Mouse (Mus musculus) forebrain, embryonic 12.5 days (tissue): ENCODE measurements around the gene Rad54l. TPM values are rescaled to one million over a fixed set of nuclear protein-coding genes. Genes with fewer than 3 reads are reported as not detected.

Source experiments
- ATAC-seq: fragments of 200-750 bp; cut with Nextera tagmentation; 2 replicates; pipeline ENCODE4 v1.8.0; 2017; ENCODE audit warnings: moderate TSS enrichment; ENCODE audit not compliant: low FRiP score
- H3K27ac ChIP-seq: fragments of 300-500 bp; sonication (generic); 2 replicates; pipeline ENCODE4 v1.5.1; 2016; ENCODE audit warnings: mild to moderate bottlenecking
- H3K27me3 ChIP-seq: fragments of 300-500 bp; sonication (generic); 2 replicates; pipeline ENCODE4 v1.6.1; 2016; ENCODE audit warnings: mild to moderate bottlenecking
- H3K36me3 ChIP-seq: fragments of 300-500 bp; sonication (generic); replicated peaks from 2 replicates; pipeline ENCODE4 v1.6.1; 2016; ENCODE audit warnings: mild to moderate bottlenecking
- H3K4me1 ChIP-seq: fragments of 300-500 bp; sonication (generic); 2 replicates; pipeline ENCODE4 v1.6.1; 2016
- H3K4me2 ChIP-seq: fragments of 300-500 bp; sonication (generic); 2 replicates; pipeline ENCODE4 v1.6.1; 2016; ENCODE audit warnings: mild to moderate bottlenecking, moderate library complexity
- H3K4me3 ChIP-seq: fragments of 300-500 bp; sonication (generic); replicated peaks from 2 replicates; pipeline ENCODE4 v1.5.1; 2016; ENCODE audit warnings: mild to moderate bottlenecking
- H3K9ac ChIP-seq: fragments of 300-500 bp; sonication (generic); 2 replicates; pipeline ENCODE4 v1.6.1; 2016; ENCODE audit warnings: mild to moderate bottlenecking
- H3K9me3 ChIP-seq: fragments of 300-500 bp; sonication (generic); 2 replicates; pipeline ENCODE4 v1.6.1; 2016
- WGBS: fragments of 180-500 bp; shearing (Covaris S2); methylation state at CpG from one replicate; pipeline ENCODE4 v1.1.7; 2016; 5-methylcytosine and 5-hydroxymethylcytosine counted together
- polyA plus RNA-seq: library from polyadenylated mRNA; unstranded; fragments of >200 nt; fragmentation: Nextera tagmentation; extraction: Ambion mirVana; gene quantifications from 2 replicates; pipeline ENCODE4 v1.2.1, GENCODE M21; 2016

Gene Rad54l
- polyA plus RNA-seq, 1 experiment from 2014 or later, result 63.1 TPM

DNA sequence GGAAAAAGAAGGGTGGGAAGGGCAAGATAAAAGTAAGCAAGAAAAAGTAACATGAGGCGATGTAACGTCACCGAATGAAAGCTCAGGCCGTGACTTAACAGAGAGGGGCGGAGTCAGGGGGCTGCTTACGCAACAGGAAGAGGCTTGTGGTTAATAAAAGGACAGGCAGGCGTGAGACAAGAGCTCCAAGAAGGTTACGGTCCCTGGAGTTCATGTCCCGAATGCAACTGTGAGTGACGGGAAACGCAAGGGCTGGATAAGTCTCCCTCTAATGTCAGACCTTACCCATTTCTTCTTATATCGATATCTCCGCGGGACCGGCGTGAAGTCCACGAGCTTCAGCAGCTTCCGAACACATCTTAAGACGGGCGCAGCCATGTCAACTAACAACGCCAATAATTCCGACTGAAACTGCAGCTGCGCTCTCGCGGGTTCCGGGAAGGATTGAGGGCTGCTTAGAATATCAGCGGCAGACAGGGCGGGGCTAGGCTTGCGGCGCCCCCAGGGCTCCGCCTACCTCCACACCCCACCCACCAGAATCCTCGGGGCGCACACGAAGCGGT lies 70.0 kb downstream of the Rad54l start, which contains the start of gene Nsun4:
Gene Nsun4 (minus strand): TSS at position 478 of the 563 bp plus-strand sequence.
- H3K4me3 ChIP-seq, result peak within 1 kb of the TSS; percentile 57
- peak within 1 kb of the TSS; percentile 60 for H3K9ac ChIP-seq
- peak; percentile 96 for ATAC-seq
- no peaks in the 10 kb centered on the region for H3K36me3 ChIP-seq
- H3K27me3 ChIP-seq, result 0 out of 2 replicates have a peak, but pooled peaks cover 4% of the 10 kb centered on the region
- H3K4me1 ChIP-seq, result peaks cover 19% of the 10 kb centered on the region
- under 1% methylated on average over 35 of the region's 35 CpGs for WGBS
- no peaks in the 10 kb centered on the region for H3K9me3 ChIP-seq
- H3K27ac ChIP-seq, result peak within 1 kb of the TSS; percentile 91
- peak within 1 kb of the TSS; percentile 81 for H3K4me2 ChIP-seq

DNA sequence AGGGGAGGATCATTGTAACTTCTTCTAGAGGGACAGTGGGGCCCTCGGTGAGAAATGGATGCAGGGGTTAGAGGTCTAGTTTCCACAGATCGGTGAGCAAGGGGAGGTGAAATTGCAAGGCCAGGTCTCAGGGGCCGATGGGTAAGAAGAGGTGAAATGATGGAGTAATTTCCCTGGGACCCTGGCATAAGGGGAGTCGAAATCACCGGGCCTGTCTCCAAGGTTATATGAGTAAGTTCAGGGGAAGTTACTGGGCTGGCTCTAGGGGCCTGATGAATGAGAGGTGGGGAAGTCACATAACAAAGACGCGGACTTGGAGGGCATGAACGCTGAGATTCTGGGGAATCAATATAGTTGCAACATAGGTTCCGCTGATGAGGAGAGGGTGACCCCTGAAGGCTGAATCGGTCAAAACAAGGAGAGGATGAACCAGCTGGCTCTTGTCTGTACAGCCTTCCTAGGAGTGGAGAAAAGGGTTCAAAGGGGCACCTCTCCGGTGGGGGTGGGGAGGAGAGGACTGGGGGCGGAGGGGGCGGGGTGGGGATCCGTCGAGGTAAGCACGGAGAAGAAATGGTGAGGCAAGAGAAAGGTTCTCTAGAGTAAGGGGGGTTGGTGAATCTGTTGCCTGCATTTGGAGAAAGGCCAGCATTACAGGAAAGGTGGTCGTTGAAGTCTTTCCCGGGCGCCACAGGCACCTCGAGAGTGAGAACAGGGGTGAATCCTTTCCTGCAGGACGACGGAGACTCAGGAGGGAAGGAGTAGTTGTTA lies 70.8 kb downstream of the Rad54l start:
- no peaks in the 10 kb centered on the region for H3K36me3 ChIP-seq
- H3K4me3 ChIP-seq, result peak overlapping the region; percentile 57
- ATAC-seq, result peak; percentile 50
- peak overlapping the region; percentile 60 for H3K9ac ChIP-seq
- H3K27ac ChIP-seq, result peak overlapping the region; percentile 91
- peaks cover 19% of the 10 kb centered on the region for H3K4me1 ChIP-seq
- peak overlapping the region; percentile 81 for H3K4me2 ChIP-seq
- 11% methylated on average over 22 of the region's 22 CpGs for WGBS
- no peaks in the 10 kb centered on the region for H3K9me3 ChIP-seq
- 0 out of 2 replicates have a peak, but pooled peaks cover 4% of the 10 kb centered on the region for H3K27me3 ChIP-seq

DNA sequence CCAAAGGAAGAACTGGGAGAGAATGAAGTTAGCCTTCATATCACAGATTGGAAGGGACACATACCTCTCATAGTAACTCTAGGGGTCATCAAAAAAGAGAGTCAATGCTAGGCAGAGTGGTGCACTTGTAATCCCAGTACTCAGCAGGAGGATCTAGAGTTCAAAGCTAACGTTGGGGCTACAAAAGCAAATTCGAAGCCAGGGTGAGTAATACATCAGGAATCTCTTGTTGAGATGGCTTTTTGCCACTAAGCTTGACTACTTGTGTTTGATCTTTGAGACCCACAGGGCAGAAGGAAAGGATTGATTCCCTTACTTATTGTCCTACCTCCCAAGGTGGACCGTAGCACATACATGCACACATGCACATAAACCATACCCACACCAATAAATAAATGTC lies 74.3 kb downstream of the Rad54l start:
- Histone ChIP-seq H3K36me3 (no peaks in the 10 kb centered on the region; the same call in 1 of the 2 replicates), H3K9me3 (no peaks in the 10 kb centered on the region), H3K4me1 (peaks cover 16% of the 10 kb centered on the region), H3K27ac (no peak overlapping the region), H3K4me3 (no peak overlapping the region), H3K27me3 (0 out of 2 replicates have a peak, but pooled peaks cover 4% of the 10 kb centered on the region), H3K4me2 (no peak overlapping the region), H3K9ac (no peak overlapping the region)
- ATAC-seq, result no peak
- 87% methylated on average over 3 of the region's 3 CpGs for WGBS

DNA sequence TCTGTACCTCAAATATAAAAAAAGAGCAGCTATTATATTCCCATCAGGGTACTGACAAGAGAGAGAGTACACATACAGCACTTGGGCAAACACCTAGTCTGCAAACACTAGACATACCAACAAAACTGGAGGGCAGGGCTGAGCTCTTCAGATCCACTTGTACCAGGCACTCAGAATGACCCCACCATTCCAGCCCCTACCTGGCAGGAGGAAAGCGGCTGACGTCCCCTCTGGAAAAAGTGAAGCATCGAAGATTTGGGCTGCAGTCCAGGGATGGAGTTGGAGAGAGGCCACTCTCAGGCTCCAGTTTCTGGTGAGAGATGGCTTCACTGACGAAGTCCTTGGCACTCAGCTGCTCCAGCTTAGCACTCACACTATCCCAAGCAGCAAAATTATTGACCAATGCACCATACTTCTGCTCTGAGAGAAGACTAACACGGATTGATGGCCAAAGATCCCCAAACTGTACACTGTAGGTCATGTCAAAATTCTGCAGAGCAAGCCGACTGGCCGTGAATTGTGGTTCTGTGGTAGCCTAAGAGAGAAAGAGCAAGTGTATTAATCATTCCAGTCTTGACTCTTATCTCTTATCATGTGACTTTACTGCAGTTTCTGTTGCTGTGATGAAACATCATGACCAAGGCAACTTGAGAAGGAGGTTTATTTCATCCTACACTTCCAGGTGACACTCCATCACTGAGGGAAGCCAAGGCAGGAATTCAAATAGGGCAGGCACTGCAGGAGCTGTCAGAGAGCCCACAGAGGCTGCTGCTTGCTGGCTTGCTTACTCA lies 75.2 kb downstream of the Rad54l start:
- H3K36me3 ChIP-seq, result no peaks in the 10 kb centered on the region; the same call in 1 of the 2 replicates
- peaks cover 13% of the 10 kb centered on the region for H3K4me1 ChIP-seq
- H3K4me3 ChIP-seq, result no peak overlapping the region
- 83% methylated on average over 7 of the region's 7 CpGs for WGBS
- H3K27ac ChIP-seq, result no peak overlapping the region
- no peaks in the 10 kb centered on the region for H3K9me3 ChIP-seq
- no peak for ATAC-seq
- 0 out of 2 replicates have a peak, but pooled peaks cover 4% of the 10 kb centered on the region for H3K27me3 ChIP-seq
- H3K9ac ChIP-seq, result no peak overlapping the region
- no peak overlapping the region for H3K4me2 ChIP-seq

DNA sequence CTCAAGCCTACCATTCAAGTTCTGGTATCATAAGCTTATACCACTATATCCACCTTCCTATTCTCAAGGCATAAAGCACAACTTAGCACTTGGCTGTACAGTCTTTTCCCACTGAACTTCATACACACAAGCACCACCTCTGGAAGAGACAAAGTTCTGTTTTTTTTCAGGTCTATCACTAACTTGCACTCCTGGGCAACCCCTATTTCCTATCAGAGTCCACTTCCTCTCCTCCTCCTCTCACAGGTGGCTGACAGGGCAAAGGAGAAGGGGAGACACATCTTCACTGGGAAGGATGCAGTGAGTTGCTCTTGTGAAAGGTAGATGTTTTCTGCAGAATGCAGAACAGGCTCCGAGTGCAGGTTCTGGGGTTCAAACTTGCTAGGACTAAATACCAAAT lies 75.8 kb downstream of the Rad54l start:
- Histone ChIP-seq H3K27me3 (0 out of 2 replicates have a peak, but pooled peaks cover 4% of the 10 kb centered on the region), H3K9ac (no peak overlapping the region), H3K9me3 (no peaks in the 10 kb centered on the region), H3K4me1 (peaks cover 8% of the 10 kb centered on the region), H3K4me3 (no peak overlapping the region), H3K4me2 (no peak overlapping the region), H3K27ac (no peak overlapping the region), H3K36me3 (peaks cover under 1% of the 10 kb centered on the region; the same call in 1 of the 2 replicates)
- 97% methylated on average over 1 of the region's 1 CpGs for WGBS
- no peak for ATAC-seq

DNA sequence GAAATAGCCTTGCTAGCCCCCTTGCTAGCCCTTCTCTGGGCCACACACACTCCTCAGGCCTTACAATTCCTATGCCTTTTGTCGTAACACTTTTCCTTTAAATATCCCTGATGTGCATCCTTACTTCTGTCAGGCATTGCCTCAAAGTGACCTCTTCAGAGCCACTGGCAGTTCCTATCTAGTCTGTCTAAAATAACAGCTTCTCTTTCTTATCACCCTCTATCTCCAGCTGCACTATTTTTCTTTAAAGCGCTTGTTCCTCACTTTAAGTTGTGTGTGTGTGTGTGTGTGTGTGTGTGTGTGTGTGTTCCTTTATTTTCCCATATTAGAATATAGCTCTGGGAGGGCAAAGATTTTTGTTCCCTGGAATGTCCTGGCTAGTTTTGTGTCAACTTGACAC lies 76.9 kb downstream of the Rad54l start:
- no peaks in the 10 kb centered on the region for H3K4me1 ChIP-seq
- no peaks in the 10 kb centered on the region for H3K9me3 ChIP-seq
- no peak overlapping the region for H3K9ac ChIP-seq
- no peak overlapping the region for H3K27ac ChIP-seq
- WGBS, result 90% methylated on average over 2 of the region's 2 CpGs
- H3K4me2 ChIP-seq, result no peak overlapping the region
- H3K27me3 ChIP-seq, result 0 out of 2 replicates have a peak, but pooled peaks cover 2% of the 10 kb centered on the region
- peaks cover 6% of the 10 kb centered on the region; the same call in 1 of the 2 replicates for H3K36me3 ChIP-seq
- no peak for ATAC-seq
- H3K4me3 ChIP-seq, result no peak overlapping the region

Other genes with a start within 250 kb of the Rad54l start
- gene Kncn, start 239.3 kb downstream of the Rad54l start, polyA plus RNA-seq, result not detected in 2 replicates
- not detected in 2 replicates for gene 6430628N08Rik, start 233.0 kb downstream of the Rad54l start, polyA plus RNA-seq
- 0.51 and 0.87 TPM in 2 replicates for gene Dmbx1, start 183.8 kb downstream of the Rad54l start, polyA plus RNA-seq
- gene Faah, start 105.8 kb downstream of the Rad54l start, polyA plus RNA-seq, result 3.2 and 3.6 TPM in 2 replicates
- gene Nsun4, start 69.8 kb downstream of the Rad54l start, polyA plus RNA-seq, result 16.9 and 18.9 TPM in 2 replicates
- 377 and 389 TPM in 2 replicates for gene Uqcrh, start 48.6 kb downstream of the Rad54l start, polyA plus RNA-seq
- gene Lrrc41, start 48.4 kb downstream of the Rad54l start, polyA plus RNA-seq, result 62.0 and 64.2 TPM in 2 replicates
- 58.6 and 59.5 TPM in 2 replicates for gene Pomgnt1, start 150 bp upstream of the Rad54l start, polyA plus RNA-seq
- gene Lurap1, start 27.6 kb upstream of the Rad54l start, polyA plus RNA-seq, result 2.0 and 2.2 TPM in 2 replicates
- gene Tspan1, start 43.9 kb upstream of the Rad54l start, polyA plus RNA-seq, result 0.22 TPM in 1 of 2 replicates, not detected in the other
- gene 1700042G07Rik, start 49.7 kb upstream of the Rad54l start, polyA plus RNA-seq, result not detected in 2 replicates
- not detected in 2 replicates for gene Gm49337, start 49.7 kb upstream of the Rad54l start, polyA plus RNA-seq
- 93.5 and 100 TPM in 2 replicates for gene Pik3r3, start 97.9 kb upstream of the Rad54l start, polyA plus RNA-seq